Mouse (Mus musculus): ENCODE data around the gene Cmtr1.
"Not testable (repeated sequence)": the region's sequence is repeated elsewhere in the genome, so short reads cannot be mapped to it uniquely, and the experiment has no call there.

The Cmtr1 gene

DNA sequence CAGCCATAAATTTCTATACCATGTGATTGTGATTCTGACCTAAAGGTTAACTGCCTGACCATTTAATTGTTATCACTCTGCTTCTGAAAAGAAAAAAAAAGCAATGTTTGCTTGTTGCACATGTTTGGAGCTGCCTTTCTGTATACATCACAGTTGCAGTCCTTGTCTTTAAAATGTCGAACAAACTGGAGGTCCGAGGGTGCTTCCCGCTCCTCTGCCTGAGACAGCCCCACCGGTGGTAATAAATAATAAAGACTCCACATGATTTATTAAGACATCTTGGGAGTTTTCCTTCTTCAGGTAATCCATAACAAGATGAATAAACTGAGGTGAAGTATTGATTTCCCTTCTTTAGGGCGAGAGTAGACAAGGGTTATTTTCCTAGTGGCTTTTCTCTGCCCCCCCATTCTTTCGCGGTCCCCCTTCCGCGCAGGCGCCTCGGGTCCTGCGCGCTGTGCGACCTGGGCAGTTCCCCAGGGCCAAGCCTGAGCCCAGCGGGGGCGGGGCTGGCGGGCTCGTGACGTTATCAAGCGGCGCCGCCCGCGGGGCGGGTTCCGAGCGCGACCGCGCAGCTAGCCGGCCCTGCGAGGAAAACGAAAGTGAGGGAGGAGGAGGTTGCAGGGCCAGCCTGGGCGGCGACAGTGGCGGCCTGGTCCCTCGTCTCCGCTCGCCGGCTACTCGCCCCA lies at the start of gene Cmtr1:
TSS of gene Cmtr1 (plus strand) at position 520 of the 686 bp plus-strand sequence.
- in situ Hi-C loops (cut with MboI, MseI): loop anchor here in 1 of 2 experiments (10.0 kb wide), 1 partner anchor 1445 kb away; no protein-coding TSS in a partner anchor

DNA sequence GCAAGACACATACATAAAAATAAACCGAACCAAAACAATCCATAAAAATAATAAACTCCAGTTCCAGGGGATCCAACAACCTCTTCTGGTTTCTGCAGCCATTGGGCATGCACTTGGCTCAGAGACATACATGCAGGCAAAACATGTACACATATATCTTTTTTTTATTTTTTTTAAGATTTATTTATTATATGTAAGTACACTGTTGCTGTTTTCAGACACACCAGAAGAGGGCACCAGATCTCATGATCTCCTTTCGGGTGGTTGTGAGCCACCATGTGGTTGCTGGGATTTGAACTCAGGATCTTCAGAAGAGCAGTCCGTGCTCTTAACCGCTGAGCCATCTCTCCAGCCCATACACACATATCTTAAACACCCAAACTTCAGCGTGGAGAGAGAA lies 46.9 kb upstream of the Cmtr1 start:
- in situ Hi-C loops (cut with MboI, MseI): not testable (repeated sequence)

DNA sequence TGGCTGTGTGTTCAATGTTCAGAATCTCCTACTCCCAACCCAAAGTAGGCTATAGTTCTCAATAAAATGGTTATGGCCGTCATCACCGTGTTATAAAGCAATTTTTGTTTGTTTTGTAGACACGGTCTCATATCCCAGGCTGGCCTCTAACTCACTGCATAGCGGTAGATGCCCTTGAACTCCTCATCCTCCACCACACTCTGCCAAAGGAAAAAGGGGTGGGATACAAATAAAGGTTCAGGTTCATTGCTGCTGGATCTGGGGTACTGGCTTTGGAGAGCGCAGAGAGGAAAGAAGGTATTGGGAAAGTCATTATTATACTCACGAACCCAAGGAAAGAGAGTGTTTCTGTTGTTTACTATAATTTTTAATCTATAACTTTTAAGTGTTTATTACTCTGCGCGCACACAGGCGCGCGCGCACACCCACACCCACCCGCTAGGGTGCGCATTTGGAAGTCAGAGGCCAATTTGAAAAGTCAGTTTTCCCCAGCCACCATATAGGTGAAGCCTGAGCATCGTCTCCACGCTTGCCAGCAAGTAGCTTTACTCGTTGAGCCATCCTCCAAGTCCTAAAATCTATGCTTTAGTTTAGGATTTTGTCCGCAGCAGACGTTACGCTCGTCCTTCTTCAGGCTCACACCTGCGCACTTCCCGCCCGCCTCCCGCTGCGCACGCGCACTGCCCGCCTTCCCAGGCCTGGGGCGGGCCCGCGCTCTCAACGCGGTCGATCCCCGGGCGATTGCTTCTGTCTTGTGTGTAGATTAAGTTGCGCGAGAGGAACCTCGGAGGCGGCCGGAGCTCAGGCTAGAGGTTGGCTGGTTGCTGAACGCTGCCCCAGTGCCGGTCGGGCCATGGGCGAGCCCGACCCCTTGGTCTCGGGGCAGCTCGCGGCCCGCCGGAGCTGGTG lies 46.0 kb upstream of the Cmtr1 start, which contains the start of the genes Rnf8 and Gm28043:
TSS of gene Rnf8 (plus strand) at position 676 of the 909 bp plus-strand sequence.
TSS of gene Gm28043 (plus strand) at position 762 of the 909 bp plus-strand sequence.
- in situ Hi-C loops (cut with MboI, MseI): no loop called here

DNA sequence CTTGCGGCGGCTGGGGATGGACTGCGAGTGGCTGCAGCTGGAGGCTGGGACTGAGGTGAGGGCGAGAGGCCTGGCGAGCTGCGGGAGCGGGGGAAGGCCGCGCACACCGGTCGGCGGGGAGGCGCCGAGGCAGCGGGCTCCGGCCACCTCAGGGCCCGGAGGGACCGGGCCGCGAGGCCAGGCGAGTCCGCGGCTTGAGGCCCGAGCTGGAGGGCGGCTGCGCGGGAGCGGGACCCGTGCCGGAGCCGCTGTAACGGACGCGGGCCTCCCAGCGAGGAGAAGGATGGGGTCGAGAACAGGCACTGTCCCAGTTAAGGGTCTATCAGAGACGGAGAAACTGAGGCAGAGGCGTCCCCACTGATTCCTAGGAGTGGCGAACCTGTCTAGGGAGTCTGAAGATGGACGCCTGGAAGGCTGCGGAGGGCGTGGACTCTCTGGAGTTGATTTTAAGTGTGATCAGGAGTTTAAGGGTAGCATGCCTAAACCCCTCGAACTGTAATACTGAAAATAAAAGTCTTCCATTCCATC lies 45.3 kb upstream of the Cmtr1 start:
- in situ Hi-C loops (cut with MboI, MseI): no loop called here

DNA sequence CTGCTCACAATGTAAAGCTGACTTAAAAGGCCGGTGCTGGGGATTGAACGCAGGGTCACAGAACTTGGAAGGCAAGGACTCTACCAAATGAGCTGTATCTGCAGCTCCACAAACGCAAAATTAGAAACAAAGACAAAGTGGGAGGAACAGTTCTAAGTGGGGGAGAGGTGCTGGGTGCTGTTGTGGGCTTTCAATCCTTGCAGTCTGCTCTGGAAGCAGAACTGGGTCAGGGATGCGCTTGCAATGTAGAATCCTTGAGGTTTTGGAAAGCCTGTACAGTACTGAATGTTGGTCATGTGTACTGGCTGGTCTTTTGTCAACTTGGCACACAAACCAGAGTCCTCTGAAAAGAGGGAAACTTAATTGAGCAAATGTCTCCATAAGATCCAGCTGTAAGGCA lies 44.8 kb upstream of the Cmtr1 start:
- in situ Hi-C loops (cut with MboI, MseI): no loop called here

DNA sequence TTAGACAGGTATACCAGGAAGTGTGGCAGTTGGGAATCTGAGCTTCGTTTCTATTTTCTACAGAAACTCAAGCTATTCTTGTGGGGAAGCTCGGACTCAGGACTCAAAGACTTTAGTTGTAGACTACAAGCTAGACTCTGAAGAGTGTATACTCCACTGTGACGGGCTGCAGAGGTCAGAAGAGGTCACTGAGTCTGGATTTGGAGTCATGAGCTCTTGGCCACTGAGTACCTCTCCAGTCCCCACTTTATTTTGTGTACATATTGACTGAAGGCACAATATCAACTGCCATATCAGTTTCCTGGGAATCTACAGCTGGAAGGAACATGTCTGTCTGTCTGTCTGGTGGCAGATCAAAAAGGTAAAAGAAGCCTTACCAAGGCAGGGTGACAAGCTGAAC lies 41.2 kb upstream of the Cmtr1 start:
- in situ Hi-C loops (cut with MboI, MseI): no loop called here

DNA sequence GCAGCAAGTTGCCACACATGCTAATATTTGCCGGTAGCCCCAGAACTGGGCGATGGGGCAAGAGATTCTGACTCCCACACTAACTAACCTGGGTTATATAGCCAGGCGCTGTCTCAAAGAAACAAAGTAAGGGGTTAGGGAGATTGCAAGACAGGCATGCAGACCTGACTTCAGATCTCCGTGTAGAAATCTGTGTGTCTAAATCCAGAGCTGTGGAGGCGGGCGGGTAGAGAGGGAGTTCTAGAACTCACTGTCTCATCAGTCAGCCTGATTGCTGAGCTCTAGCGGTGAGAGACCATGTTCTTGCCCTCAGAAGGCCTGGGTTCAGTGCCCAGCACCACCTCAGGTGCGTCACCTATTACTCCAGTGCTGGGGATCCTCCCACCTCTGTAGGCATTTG lies 36.9 kb upstream of the Cmtr1 start:
- in situ Hi-C loops (cut with MboI, MseI): no loop called here

DNA sequence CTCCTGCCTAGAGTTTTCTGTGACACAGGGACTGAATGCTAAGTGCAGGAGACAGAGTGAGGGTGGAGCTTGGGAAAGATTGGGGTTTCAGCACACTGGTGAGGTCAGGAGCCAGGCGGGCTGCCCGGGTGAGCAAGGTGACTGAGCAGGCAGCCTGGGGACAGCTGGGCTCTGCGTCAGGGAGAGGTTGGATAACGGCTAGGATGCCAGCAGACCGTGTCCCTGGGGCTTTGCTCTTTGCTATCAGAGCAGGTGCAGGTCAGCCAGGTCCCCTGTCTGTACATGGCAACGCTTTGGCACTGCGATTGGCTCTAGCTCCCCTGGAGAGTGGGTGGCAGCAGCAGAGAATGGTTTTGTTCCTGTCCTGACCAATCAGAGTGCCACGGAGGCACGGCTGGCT lies 33.1 kb upstream of the Cmtr1 start:
- in situ Hi-C loops (cut with MboI, MseI): no loop called here

DNA sequence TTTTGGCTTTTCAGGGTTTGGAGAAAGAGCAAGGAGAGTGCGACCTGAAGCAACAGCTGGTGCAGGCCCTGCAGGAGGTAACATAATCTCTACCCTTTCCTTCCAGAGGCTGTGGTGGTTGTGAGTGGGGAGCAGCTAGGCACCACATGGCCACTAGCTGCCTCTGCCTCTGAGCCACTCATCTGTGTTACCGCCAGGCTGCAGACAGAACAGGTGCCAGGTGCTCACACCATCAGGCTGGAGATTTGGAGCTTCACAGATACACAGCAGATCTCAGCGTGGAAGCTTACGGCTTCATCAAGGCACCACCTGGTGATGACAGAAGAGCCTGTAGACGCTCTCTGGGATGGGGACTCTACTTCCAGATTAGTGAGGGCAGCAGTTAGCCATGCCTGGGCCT lies 31.4 kb upstream of the Cmtr1 start:
- in situ Hi-C loops (cut with MboI, MseI): no loop called here

DNA sequence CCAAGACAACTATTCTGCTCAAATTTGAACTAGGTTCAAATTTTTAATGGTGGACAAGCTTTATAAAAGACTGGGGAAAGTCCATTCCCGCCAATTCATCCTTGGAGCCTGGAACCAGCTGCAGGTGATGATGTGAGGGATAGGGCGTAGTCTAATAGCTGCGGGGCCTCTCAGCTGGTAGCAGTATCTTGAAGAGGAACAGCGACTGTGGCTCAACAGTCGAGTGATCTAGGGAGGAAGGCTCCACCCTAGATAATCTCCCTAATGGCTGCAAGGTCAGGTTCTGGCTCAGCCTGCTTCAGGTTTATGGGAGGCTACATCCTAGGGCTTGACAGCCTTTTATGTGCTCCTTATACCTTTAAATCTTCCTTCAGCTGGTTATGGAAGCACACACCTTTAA lies 30.8 kb upstream of the Cmtr1 start:
- in situ Hi-C loops (cut with MboI, MseI): no loop called here

DNA sequence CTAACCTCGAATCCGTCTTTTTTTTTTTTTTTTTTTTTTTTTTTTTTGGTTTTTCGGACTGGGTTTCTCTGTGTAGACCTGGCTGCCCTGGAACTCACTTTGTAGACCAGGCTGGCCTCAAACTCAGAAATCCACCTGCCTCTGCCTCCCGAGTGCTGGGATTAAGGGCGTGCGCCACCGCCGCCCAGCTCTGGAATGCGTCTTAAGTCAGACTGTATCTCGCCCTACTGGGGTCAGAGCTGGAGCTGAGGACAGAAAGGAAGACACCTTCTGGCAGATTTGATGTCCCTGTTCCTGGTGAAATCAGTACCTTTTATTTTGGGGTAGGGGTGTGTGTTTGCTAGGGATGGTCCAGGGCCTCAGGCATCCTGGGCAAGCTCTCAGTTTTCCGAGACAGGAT lies 28.1 kb upstream of the Cmtr1 start:
- in situ Hi-C loops (cut with MboI, MseI): no loop called here

DNA sequence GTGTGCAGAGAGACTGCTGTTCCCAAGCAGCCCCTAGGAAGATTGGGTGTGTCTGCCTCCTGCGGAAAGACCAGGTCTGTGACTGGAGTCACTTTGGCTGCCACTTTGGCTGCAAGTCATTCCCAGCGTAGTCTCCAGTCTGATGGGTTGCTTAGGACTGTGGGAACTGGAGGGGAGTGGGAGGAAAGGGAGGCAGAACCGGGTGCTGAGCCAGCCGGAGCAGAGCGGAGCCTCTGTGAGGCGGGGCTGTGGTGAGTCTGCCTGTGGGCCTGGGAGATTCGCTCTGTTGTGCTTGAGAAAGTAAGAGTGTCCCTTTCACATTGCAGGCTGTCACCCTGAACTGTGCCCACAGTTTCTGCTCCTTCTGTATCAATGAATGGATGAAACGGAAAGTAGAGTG lies 24.9 kb upstream of the Cmtr1 start:
- in situ Hi-C loops (cut with MboI, MseI): loop anchor here in 1 of 2 experiments (5.0 kb wide), 1 partner anchor 63 kb away; no protein-coding TSS in a partner anchor

DNA sequence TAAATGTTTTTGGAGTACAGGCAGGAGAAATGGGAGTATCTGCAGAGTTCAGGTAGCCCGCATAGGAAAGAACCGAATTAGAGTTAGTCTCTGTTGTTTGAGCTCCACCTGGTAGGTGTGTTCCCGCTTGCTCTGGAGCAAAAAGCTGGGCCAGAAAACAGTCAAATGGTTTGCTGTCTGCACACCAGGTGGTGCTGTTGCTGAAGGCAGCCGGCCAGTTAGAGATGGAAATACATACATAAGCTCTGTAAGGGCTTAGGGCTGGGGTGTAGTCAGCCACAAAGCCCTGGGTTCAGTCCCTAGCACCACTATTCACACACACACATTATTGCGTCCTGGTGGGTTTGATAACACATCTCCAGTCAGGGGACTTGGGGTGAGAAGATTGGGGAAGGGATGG lies 24.3 kb upstream of the Cmtr1 start:
- in situ Hi-C loops (cut with MboI, MseI): loop anchor here in 1 of 2 experiments (5.0 kb wide), 1 partner anchor 64 kb away; no protein-coding TSS in a partner anchor

DNA sequence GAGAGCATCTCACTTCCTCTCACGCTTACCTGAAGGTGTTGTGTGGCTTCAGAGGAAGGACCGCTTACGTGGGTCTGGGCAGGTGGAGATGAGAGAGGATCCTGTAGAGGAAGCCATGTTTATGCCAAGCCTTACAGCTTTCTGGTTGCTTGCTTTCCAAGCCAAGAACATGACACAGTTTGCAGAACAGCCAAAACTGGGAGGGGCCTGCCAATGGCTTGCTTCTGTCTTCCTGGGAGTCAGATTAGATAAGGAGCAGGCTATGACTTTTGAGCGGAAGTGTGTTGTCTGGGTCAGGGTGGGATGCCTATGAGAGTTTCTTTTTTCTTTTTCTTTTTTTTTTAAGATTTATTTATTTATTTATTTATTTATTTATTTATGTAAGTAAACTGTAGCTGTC lies 23.0 kb upstream of the Cmtr1 start:
- in situ Hi-C loops (cut with MboI, MseI): loop anchor here in 1 of 2 experiments (5.0 kb wide), 1 partner anchor 65 kb away; no protein-coding TSS in a partner anchor

DNA sequence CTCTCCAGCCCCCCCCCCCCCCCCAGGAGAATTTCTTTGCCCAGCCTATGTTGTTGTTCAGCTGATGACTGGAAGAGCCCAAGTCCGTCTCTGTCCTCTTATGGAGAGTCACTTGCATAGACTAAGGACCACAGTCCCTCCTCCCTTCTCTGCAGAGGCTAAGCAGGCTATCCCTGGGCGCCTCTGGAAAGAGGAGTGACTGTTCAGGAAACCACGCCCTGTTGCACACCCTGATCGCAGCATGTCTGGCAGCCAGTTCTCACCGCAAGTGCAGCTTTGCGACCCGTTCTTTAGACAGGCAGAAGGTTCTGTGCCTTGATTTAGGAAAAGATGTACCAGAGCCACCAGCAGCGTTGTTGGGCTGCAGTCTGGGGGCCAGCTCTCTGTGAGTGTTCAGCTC lies 22.5 kb upstream of the Cmtr1 start:
- in situ Hi-C loops (cut with MboI, MseI): loop anchor here in 1 of 2 experiments (5.0 kb wide), 1 partner anchor 66 kb away; no protein-coding TSS in a partner anchor

DNA sequence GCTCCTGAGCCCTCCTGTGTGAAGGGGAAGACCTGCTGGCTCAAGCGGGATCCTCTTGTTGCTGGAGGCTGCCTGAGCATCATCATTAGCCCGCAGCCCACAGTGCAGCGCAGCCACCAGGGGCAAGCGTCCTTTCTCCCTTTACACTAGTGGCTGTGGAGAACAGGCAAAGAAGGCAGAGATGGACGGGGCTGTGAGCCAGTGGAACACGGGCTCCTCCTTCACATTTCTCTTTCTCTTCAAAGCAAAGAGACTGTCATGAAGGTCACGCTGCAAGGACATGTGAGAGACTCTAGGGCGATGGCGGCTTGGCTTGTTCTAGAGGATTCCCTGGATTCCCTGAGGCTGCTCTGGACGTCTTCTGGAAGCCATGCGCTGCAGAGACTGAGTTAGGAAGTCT lies 19.4 kb upstream of the Cmtr1 start:
- in situ Hi-C loops (cut with MboI, MseI): no loop called here

DNA sequence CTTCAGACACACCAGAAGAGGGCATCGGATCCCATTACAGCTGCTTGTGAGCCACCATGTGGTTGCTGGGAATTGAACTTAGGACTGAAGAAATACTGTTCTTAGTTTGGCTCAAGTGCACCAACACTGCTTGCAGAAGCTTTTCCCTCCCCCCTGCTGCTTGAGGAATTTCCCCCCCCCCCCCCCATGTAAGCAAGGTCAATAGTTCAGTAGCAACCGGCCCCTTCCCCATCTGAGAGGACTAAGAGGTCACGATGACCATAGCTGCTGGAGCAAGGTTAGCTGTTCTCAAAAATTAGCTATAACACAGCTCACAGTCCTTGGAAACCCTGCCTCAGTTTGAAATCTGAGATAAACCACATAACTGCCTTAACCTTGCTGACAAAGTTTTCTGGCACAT lies 18.2 kb upstream of the Cmtr1 start:
- in situ Hi-C loops (cut with MboI, MseI): no loop called here

DNA sequence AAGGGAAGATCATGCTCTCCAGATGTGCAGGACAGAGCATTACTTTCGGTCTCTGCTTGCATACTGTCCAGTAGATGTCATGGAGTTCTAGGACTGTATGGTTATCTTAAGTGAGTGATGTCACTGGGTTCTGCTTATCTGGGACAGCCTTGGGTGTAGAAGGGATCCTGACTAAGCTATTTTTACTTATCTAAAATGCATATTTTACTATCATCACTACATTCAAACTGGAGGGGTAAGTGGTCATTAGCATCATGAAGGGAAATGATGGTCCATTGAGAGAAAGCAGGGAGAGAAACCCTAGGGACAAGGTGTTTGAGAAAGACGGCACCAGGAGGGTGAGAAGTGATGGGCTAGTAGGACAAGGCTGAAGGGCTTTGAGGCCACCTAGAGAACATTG lies 2.1 kb upstream of the Cmtr1 start:
- in situ Hi-C loops (cut with MboI, MseI): no loop called here

DNA sequence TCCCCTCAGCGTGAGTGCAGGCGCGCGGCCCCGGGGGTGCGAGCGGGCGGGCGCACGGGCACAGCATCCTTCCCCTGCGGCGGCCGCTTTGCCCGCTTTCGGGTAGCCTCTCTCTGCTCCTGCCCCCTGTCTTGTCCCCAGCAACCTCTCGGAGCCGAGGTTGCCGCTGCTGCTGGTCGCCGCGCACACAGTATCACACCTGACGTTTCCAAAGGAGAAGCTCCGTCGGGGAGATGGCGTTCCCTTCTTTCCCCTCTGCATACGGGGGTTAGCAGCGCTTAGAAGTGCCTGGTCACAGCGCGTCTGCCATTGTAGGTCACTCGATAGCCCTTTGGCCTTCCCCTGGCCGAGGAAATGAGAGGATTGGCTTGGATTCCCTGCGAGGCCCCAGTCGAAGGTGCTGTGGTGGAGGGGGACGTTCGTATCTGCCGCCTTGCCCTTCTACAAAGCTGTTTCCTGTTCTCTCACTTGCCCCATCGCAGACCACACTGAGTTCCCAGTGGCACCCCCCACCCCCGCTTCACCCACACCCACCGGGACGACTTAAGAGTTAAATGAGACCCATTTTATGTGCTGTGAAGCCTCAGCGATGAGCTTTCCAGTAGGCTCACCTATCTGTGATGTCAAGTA lies 482 bp downstream of the Cmtr1 start:
- in situ Hi-C loops (cut with MboI, MseI): loop anchor here in 1 of 2 experiments (10.0 kb wide), 1 partner anchor 1446 kb away; no protein-coding TSS in a partner anchor

DNA sequence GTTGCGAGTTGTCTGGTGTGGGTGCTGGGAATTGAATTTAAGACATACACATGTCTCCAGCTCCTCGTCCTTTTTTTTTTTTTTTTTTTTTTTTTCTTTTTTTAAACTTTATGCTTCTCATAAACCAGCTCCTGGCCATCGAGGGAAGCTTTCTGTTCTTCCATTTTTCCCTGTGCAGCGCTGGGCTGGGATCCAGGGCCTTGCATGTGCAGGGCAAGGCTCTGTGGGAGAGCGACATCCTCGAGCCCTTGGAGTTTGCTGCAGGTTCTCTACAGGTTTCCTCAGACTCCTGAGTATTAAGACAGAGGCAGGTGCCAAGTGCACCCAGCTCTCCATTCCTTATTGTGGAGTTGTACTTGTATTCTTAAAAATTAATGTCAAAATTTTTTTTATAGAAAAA lies 1.8 kb downstream of the Cmtr1 start:
- in situ Hi-C loops (cut with MboI, MseI): loop anchor here in 1 of 2 experiments (10.0 kb wide), 1 partner anchor 1447 kb away; no protein-coding TSS in a partner anchor
